Mouse (Mus musculus): ENCODE measurements around the gene Polr3b. TPM values are rescaled to one million over a fixed set of nuclear protein-coding genes. Genes with fewer than 3 reads are reported as not detected.

The Polr3b gene
- total and polyA plus RNA-seq, 2 experiments from 2014 or later = 4.8 to 7.7 TPM

DNA sequence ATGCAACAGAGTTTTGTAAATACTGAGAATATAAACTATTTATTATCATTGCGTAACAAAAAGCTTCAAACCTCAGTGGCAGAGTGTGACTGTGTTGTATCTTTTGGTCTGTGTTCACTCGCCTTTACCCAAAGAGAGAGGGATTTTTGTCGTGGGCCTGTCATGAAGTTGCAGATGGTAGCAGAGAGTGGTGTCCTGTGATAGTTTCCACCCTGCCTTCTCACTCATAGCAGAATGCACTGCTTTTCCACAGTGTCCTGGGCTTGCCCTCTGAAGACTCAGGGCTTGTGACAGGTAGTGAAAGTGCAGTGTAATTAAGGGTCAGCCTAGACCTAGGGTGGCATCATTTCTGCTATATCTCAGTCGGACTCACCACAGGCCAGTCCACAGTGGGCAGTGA, 32.6 kb downstream of the Polr3b start:
- 88% methylated on average over 4 of the region's 4 CpGs for WGBS

DNA sequence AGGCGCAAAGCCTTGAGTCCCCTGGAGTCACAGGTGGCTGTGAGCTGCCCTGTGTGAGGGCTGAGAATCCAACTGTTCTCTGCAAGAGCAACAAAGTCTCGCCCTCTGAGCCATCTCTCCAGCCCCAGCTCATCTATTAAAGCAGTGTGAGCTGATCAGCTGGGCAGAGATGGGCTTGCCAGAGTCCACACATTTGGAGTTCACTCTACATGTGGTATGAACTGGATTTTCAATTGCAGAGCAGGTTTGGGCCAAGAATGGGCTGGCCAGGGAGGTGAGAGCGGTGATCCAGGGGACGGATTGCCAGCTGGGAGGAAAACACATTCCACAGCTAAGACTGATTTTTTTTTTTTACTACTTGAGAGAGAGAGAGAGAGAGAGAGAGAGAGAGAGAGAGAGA, 34.5 kb downstream of the Polr3b start:
- Histone ChIP-seq H3K4me1 (ENCODE audit: control insufficient read depth, insufficient read depth) (peaks cover 12% of the 10 kb centered on the region), H3K4me3 (ENCODE audit: low read depth, low read length) (no peak overlapping the region), H3K9me3 (replicated peaks; ENCODE audit: control insufficient read depth, low read length) (no peaks in the 10 kb centered on the region), H3K27me3 (ENCODE audit: control insufficient read depth, insufficient read depth, low read length) (no peaks in the 10 kb centered on the region), H3K27ac (ENCODE audit: low read depth) (no peak overlapping the region), H3K4me2 (ENCODE audit: low read depth, low read length) (no peak overlapping the region), H3K9ac (replicated peaks; ENCODE audit: low read depth, low read length) (no peak overlapping the region), H3K36me3 (replicated peaks; ENCODE audit: control insufficient read depth, insufficient read depth, low read length) (peaks cover 20% of the 10 kb centered on the region)
- TF ChIP-seq EP300 (IDR thresholded peaks at IDR 0.05; ENCODE audit: low read depth) (no peak), CTCF (IDR thresholded peaks at IDR 0.05; ENCODE audit: low read depth) (no peak)
- 64% methylated on average over 4 of the region's 4 CpGs for WGBS
- peak; percentile 30; the same call in 1 of the 2 replicates for ATAC-seq (ENCODE audit: insufficient read depth, low read depth)
- DNase-seq (ENCODE audit: low spot score) = no peak

More for the DNA sequence above, 32.6 kb downstream of the Polr3b start:
- Histone ChIP-seq H3K4me3 (ENCODE audit: low read depth, low read length) (no peak overlapping the region), H3K9ac (replicated peaks; ENCODE audit: low read depth, low read length) (no peak overlapping the region), H3K27ac (ENCODE audit: low read depth) (no peak overlapping the region), H3K27me3 (ENCODE audit: control insufficient read depth, insufficient read depth, low read length) (no peaks in the 10 kb centered on the region), H3K4me2 (ENCODE audit: low read depth, low read length) (no peak overlapping the region), H3K4me1 (ENCODE audit: control insufficient read depth, insufficient read depth) (peaks cover 12% of the 10 kb centered on the region), H3K36me3 (replicated peaks; ENCODE audit: control insufficient read depth, insufficient read depth, low read length) (peaks cover 15% of the 10 kb centered on the region; the same call in 1 of the 2 replicates), H3K9me3 (replicated peaks; ENCODE audit: control insufficient read depth, low read length) (no peaks in the 10 kb centered on the region)
- no peak for ATAC-seq (ENCODE audit: insufficient read depth, low read depth)
- TF ChIP-seq EP300 (IDR thresholded peaks at IDR 0.05; ENCODE audit: low read depth) (no peak), CTCF (IDR thresholded peaks at IDR 0.05; ENCODE audit: low read depth) (no peak)
- no peak for DNase-seq (ENCODE audit: low spot score)

DNA sequence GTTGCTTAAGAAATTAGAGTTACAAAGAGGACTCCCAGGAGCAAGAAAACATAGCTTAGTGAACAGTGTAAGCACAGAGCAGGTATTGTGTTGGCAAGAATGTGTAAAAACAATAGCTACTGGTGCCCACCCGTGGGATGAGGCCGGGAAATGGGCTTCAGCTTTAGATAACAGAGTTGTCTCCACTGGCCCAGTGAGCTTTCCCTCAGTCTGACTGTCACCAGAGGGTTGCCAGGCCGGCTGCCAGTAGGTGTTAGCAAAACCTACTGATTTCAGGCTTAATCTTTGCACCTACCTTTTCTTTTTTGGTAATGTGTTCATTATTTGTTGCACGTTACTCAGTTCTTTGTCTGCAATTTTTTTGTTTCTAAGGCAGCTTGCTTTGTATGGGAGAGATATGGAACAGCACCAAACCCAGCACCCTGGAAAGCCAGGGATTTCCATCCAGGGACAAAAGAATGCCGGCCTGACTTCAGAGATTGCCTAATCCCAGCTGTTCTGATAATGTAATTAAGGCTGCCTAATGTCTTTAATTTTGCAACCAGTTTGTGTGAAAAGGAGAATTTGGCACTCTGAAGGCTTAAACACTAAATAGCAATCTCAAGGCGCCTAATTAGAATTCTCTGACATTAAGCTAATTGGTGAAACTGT, 35.5 kb downstream of the Polr3b start:
- Histone ChIP-seq H3K27ac (ENCODE audit: low read depth) (peak overlapping the region; percentile 53), H3K4me3 (ENCODE audit: low read depth, low read length) (no peak overlapping the region), H3K4me1 (ENCODE audit: control insufficient read depth, insufficient read depth) (peaks cover 12% of the 10 kb centered on the region), H3K9me3 (replicated peaks; ENCODE audit: control insufficient read depth, low read length) (no peaks in the 10 kb centered on the region), H3K27me3 (ENCODE audit: control insufficient read depth, insufficient read depth, low read length) (no peaks in the 10 kb centered on the region), H3K9ac (replicated peaks; ENCODE audit: low read depth, low read length) (no peak overlapping the region), H3K36me3 (replicated peaks; ENCODE audit: control insufficient read depth, insufficient read depth, low read length) (peaks cover 21% of the 10 kb centered on the region), H3K4me2 (ENCODE audit: low read depth, low read length) (no peak overlapping the region)
- ATAC-seq (ENCODE audit: insufficient read depth, low read depth) = no peak
- no peak for DNase-seq (ENCODE audit: low spot score)
- TF ChIP-seq EP300 (IDR thresholded peaks at IDR 0.05; ENCODE audit: low read depth) (no peak), CTCF (IDR thresholded peaks at IDR 0.05; ENCODE audit: low read depth) (no peak)
- WGBS = 35% methylated on average over 6 of the region's 6 CpGs

DNA sequence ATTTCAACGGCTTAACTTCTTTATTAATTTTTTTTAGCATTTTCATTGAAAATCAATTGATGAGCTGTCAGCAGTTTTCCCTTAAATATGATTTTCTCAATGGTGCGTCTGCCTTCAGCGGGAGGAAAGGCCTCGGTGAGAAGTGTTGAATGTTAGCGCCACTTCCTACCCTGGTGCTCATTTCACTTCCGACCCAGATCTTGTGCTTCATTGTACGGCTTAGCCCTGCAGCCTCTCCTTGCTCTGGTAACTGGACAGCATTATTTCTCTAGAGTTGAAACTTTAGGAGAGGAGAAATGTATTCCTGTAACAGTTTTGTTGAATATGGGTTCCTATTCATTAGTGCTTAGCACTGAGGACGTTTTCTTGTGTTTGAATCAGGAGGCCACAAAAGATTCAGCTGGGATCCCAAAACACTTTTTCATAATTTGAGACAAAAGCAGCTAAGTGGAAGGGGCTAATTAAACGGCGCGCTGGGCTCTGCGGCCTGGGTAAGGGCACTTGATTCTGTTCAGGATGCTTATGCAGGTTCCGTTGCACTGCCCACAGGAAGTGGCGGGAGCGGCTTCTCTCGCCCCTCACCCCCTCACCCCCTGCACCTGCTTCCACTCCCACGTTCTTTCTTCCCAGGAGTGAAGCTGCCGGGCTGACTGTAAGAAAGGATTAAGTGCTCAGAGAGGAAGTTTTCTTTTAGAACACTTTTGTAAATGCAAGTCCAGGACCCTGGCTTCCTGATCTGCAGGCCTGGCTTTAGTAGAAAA, 36.2 kb downstream of the Polr3b start:
- no peak overlapping the region for H3K4me2 ChIP-seq (ENCODE audit: low read depth, low read length)
- H3K4me1 ChIP-seq (ENCODE audit: control insufficient read depth, insufficient read depth) = peaks cover 12% of the 10 kb centered on the region
- no peak for ATAC-seq (ENCODE audit: insufficient read depth, low read depth)
- peak overlapping the region; percentile 46 for H3K27ac ChIP-seq (ENCODE audit: low read depth)
- no peaks in the 10 kb centered on the region for H3K27me3 ChIP-seq (ENCODE audit: control insufficient read depth, insufficient read depth, low read length)
- no peak for TF ChIP-seq EP300 (IDR thresholded peaks at IDR 0.05; ENCODE audit: low read depth)
- no peak for TF ChIP-seq CTCF (IDR thresholded peaks at IDR 0.05; ENCODE audit: low read depth)
- H3K9me3 ChIP-seq (replicated peaks; ENCODE audit: control insufficient read depth, low read length) = no peaks in the 10 kb centered on the region
- no peak for DNase-seq (ENCODE audit: low spot score)
- WGBS = 69% methylated on average over 18 of the region's 18 CpGs
- H3K9ac ChIP-seq (replicated peaks; ENCODE audit: low read depth, low read length) = no peak overlapping the region
- H3K4me3 ChIP-seq (ENCODE audit: low read depth, low read length) = no peak overlapping the region
- peaks cover 16% of the 10 kb centered on the region for H3K36me3 ChIP-seq (replicated peaks; ENCODE audit: control insufficient read depth, insufficient read depth, low read length)

DNA sequence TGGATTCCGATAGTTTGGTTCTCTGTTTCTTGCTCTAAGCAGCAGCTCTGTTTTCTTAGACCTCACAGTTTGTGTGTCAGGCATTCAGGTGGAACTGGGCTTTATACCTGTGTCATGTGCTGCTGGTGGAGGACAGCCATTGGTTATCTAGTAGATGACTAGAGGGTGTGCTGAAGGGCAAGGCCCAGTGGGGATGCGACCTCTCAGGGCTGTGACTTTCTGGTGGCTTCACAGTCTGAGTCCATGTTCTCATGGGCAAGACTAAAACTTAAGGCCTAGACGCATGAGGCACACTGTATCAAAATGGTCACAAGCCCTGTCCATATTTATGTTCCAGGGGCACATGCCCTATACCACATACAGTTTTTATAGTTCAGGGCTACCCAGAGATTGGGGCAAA, 37.2 kb downstream of the Polr3b start:
- no peak overlapping the region for H3K4me2 ChIP-seq (ENCODE audit: low read depth, low read length)
- peaks cover 14% of the 10 kb centered on the region for H3K36me3 ChIP-seq (replicated peaks; ENCODE audit: control insufficient read depth, insufficient read depth, low read length)
- ATAC-seq (ENCODE audit: insufficient read depth, low read depth) = no peak
- H3K9me3 ChIP-seq (replicated peaks; ENCODE audit: control insufficient read depth, low read length) = no peaks in the 10 kb centered on the region
- no peak for TF ChIP-seq EP300 (IDR thresholded peaks at IDR 0.05; ENCODE audit: low read depth)
- TF ChIP-seq CTCF (IDR thresholded peaks at IDR 0.05; ENCODE audit: low read depth) = no peak
- WGBS = 88% methylated on average over 3 of the region's 3 CpGs
- H3K4me1 ChIP-seq (ENCODE audit: control insufficient read depth, insufficient read depth) = peaks cover 12% of the 10 kb centered on the region
- DNase-seq (ENCODE audit: low spot score) = no peak
- no peaks in the 10 kb centered on the region for H3K27me3 ChIP-seq (ENCODE audit: control insufficient read depth, insufficient read depth, low read length)
- no peak overlapping the region for H3K9ac ChIP-seq (replicated peaks; ENCODE audit: low read depth, low read length)
- no peak overlapping the region for H3K4me3 ChIP-seq (ENCODE audit: low read depth, low read length)
- H3K27ac ChIP-seq (ENCODE audit: low read depth) = no peak overlapping the region

Measured in heart, postnatal 0 days (tissue).